Mouse (Mus musculus): ENCODE data around the gene Sh2d3c.

The Sh2d3c gene

DNA sequence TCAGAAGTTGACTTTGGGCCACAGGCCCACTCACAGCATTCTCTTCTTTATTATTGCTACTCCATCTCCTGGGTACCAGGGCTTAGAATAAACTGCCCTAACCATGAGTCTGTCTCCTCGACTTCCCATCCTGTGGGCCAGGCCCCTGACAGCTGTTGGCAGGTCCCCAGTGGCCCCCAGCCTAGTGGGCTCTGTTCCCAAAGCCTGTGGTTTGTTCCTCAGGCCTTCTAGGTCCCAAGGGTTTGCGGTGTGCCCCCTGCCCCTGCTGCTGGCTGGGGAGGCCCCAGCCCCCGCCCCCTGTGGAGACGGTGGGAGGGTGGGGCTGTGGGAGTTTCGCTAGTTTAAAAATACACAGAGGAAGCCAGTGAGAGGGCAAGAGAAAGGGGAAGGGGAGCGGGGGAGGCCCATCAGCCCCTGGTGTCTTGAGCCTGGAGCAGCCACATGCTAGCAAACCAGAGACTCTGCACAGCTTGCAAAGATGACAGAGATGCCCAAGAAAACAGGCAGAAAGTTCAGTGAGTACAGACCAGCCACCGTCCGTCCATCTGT is at the start of gene Sh2d3c:
Gene Sh2d3c, plus strand, starts transcription at position 375 of the 549 bp plus-strand sequence.
- DNase-seq (ENCODE audit: low spot score), result no peak

DNA sequence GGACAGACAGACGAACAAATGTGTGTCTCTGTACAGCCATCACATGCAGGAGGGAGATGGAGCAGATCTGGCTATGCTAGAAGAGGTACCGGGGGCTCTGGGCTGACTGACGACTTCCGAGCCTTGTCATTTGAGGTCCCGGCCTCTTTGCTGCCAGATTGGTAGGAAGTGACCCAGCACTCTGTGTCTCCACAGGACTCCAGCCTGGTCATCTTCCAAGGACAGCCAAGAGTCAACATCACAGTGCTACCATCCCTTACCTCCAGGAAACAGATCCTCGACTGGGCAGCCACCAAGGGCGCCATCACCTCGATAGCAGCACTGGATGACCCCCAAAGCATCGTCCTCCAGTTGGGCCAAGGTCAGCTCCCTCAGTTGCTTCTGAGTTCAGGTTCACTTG is 49.7 kb upstream of the Sh2d3c start:
- DNase-seq (ENCODE audit: low spot score), result no peak

DNA sequence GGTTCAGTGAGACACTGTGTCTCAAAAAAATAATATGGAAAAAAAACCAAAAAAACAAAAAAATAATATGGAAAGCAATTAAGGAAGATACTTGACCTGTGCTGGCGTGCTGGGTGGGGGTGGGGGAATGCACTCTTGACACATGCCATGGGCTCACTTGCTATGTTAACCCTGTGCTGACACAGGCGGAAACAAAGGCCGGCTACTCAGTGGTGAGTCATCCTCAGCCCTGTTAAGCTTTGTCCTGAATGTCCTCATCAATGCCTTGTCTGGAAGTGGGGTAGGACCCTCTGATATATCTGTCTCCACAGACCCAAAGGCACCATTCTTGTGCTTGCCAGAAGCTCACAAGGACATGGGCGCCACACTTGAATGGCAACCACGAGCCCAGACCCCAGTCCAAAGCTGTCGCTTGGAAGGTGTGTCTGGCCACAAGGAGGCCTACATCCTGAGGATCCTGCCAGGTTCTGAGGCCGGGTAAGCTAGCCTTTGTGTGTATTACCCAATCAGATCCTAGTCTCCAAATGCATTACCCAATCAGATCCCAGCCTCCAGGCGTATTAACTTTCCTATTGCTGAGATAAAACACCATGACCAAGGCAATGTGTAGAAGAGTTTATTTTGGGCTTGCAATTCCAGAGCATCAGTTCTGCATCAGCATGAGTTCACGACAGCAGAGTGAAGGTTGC is 48.8 kb upstream of the Sh2d3c start:
- DNase-seq (ENCODE audit: low spot score), result no peak

DNA sequence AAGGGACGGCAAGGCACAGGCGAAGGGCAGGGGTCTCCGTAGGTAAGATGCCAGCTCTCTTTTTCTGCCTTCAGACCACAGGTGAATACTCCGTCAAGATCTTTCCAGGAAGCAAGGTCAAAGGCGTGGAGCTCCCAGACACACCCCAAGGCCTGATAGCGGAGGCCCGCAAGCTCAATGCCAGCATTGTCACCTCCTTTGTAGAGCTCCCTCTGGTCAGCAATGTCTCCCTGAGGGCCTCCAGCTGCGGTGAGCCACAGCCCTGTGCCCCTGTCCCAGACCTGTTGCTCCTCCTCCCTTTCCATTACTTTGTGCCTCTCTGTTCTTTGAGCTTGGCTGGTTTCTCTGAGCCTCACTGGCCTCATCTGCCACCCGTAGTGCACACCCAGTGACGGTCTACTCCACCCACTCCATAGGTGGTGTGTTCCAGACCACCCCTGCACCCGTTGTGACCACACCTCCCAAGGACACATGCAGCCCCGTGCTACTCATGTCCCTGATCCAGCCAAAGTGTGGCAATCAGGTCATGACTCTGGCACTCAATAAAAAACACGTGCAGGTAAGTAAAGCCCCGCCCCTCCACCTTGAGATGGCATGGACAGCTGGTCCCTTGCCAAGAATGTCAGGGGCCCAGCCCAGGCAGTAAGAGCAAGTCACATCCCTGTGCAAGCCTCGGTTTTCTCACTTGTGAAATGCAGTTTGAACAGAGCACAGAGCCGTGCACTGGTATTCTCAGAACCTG is 47.5 kb upstream of the Sh2d3c start:
- no peak for DNase-seq (ENCODE audit: low spot score)

DNA sequence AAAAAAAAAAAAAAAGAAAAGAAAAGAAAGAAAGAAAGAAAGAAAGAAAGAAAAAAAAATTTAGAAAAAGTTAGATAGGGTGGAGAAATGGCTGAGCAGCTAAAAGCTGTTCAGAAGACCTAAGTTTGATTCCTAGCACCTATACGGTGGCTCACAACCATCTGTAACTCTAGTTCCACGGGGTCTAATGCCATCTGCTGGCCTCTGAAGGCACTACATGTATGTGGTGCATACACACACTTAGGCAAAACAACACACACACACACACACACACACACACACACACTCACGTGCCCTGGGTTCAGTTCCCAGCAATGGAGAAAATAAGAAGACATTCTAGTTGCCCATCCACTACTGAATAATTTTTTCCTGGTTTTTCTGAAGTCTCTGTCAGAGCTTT is 44.0 kb upstream of the Sh2d3c start:
- no peak for DNase-seq (ENCODE audit: low spot score)

DNA sequence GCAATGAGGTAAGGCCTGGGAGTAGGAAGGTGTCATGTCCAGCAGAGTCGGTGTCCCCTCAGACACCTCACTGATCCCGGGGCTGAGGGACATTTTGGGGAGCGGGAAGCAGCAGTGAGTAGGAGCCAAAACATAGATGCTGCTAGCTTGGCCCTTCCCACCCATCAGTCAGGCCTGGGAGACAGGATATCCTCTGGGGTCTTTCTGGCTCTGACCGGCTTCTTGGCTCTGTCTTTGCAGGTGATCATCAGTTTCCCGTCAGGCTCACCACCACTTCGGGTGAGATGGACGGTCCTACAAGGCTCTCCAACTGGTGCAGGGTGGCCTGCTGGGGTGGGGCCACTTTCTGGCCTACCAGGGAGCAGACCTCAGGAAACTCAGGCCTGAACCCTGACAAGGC is 43.2 kb upstream of the Sh2d3c start:
- DNase-seq (ENCODE audit: low spot score), result no peak

DNA sequence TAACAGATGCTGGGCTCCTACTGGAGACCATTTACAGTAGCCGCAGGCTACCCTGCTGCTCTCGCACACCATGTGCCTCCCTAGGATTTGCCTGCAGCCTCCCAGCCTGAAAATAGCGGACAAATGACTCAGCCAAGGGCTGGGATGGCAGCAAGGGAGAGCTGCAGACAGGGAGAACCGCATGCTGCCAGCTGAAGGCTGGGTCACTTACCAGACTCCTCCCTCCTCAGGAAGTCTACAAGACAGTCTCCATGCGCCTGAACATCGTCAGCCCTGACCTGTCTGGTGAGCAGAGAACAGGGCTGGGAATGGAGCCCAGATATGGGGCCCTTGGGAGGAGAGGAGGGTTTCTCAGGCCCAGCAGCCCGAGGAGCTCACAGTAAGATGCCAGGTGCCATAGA is 40.8 kb upstream of the Sh2d3c start:
- DNase-seq (ENCODE audit: low spot score), result no peak

DNA sequence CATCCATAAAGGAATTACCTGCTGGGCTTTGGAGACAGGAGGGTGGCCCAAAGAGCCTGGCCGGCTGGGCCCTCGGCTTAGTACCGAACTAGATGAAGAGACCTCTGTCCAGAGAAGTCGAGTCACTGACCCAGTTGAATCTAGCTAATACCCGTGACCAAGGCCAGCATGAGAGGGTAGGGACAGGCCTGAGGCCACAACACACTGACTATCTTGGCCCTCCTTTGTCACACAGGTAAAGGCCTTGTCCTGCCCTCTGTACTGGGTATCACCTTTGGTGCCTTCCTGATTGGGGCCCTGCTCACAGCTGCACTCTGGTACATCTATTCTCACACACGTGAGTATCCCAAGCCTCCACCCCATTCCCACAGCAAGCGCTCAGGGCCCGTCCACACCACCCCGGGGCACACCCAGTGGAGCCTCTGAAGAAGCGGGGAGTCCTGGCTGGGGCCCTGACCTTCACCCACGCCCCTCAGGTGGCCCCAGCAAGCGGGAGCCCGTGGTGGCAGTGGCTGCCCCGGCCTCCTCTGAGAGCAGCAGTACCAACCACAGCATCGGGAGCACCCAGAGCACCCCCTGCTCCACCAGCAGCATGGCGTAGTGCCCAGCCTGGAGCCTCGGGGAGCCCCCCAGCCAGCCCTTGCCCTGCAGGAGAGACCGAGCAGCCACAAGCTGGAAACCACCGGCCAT is 39.7 kb upstream of the Sh2d3c start:
- no peak for DNase-seq (ENCODE audit: low spot score)

DNA sequence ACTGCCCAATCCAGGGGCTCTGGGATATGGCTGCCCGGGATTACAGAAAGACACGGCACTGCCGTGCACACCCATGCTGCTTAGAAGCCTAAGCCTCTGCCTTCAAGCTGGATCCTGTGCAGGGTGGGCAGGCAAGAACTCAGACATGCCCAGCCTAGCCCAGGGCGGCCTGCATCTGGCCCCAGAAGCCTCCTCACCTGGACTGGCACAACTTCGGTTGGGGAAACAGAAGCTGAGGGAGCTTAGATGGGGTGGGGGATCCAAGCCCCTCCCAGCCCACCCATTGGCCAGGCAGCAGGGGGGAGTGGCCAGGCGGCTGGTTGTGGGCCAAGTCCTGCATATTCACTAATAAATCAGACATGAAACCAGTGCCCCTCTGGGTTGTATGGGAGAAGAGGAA is 39.1 kb upstream of the Sh2d3c start:
- DNase-seq (ENCODE audit: low spot score), result no peak

DNA sequence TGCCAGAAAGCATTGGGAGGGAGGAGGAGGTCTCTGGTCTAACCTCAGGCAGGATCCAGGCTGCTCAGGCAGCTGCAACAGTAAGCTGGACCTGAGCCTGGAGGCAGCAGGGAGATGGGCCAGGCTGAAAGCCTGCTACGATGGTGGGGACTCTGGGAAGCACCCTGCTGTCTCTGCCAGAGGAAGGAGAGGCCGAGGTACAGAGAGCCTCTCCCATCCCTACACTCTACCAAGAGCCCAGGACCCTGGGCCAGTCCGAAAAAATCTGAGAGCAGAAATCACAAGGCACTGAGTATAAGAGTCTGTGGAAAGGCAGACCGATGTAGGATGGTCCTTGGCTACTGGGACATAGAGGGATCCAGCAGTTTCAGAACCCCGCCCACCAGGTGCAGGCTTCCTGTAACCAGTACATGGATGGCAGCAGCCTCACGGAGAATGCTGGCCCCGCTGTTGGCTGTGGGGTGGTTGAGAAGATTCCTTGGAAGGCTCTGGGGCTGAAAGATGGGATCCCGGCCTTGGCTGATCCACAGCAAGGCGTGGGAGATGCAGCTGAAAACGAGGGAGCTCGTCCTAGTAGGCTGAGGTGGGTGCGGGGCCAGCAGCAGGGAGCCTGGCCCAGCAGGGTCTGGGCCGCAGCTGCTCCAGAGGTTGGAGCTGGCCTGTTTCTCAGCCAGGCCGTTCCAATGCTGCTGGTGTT is 38.0 kb upstream of the Sh2d3c start:
- no peak for DNase-seq (ENCODE audit: low spot score)

DNA sequence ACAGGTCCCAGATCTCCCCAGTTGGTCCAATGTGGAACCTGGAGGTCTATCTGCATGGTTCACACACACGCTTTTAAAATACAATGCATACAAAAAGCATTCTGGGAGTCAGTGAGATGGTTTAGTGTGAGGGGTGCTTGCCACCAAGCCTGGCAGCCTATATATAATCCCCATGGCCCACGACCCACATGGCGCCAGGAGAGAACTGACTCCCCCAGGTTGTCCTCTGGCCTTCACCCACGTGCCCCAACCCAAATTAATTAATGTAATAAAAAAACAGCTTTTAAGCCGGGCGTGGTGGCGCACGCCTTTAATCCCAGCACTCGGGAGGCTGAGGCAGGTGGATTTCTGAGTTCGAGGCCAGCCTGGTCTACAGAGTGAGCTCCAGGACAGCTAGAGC is 37.2 kb upstream of the Sh2d3c start:
- no peak for DNase-seq (ENCODE audit: low spot score)

DNA sequence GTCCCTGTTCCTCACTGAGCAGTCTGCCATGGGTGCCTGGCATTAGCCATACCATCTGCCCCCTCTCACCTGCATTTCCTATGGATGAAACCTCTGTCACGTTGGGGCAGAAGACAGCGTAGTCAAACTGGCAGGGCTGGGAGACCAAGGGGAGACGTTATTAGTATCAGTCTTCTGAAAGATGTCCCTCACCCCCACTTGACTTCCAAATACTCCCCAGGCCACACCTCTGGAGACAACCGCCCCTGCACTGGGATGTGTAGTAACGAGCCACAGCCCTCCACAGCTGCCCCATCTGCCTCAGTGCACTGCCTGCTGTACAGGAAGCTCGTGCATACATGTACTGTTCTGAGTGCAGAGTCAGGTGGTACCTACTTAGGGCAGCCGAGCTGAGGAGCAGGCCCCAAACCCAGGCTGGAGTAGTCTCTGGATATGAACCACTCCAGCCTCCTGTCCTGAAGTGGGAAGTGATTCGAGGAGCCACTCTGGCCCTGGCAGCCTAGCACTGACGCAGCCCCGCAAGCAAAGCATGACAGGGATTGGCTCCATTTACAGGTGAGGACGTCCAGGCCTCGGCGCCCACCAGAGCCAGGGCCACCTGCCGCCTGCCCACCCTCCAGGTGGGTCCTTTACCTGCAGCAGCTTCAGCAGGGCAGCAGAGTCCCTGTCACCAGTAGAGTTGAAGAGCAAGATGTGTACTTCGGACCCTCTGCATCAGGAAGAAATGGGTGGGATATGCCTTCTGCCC is 36.0 kb upstream of the Sh2d3c start:
- DNase-seq (ENCODE audit: low spot score), result no peak

DNA sequence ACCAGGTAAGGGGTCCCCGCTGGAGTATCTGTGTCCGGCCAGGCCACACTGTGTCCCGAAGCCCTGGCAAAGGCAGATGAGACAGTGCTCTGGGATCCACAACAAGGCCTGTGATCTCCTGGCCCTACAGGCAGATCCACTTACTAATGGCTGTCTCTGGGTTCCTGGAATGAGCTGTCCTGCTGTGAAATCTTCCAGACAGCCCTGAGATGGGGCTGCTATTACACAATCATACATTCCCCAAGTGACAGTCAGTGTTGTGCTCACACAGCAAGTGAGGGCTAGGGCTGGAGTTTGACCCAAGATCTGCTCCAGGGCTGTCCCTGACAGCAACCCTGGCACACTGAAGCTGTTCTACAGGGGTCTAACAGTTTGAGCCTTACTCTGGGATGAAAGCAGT is 35.0 kb upstream of the Sh2d3c start:
- no peak for DNase-seq (ENCODE audit: low spot score)

DNA sequence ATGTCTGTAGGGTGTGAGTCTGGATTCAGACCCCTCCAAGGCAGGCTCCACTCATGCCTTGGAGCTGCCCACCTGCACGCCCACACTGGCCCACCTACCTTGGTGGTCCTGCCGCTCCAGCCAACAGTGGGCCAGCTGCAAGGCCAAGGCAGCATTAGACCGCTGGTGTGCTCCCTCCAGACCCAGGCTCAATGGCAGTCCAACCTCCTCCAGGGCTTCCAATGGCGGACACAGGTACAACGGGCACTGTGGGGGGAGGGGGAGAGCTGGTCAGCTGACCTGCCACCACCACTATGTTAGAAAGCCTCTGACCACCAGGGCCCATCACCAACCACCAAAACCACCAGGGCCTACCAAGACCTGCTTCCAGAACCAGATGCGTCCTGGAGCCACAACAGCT is 34.2 kb upstream of the Sh2d3c start:
- DNase-seq (ENCODE audit: low spot score), result no peak

DNA sequence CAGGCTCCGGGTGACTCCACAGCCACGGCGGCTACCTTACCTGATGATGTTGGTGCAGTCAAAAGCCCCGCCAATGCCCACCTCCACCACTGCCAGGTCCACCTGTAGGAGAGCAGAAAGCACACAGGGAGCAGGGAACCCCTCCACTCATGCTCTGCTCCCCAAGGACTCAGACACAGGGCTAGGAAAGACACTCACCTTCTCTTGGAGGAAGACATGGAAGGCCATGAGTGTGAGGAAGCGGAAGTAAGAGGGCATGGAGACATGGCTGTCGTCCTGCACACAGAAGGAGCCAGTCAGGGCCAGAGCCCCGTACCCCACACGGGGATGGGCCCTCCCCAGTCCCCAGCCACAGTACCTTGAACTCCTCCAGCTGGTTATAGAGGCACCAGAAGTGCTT is 33.3 kb upstream of the Sh2d3c start:
- DNase-seq (ENCODE audit: low spot score), result no peak

DNA sequence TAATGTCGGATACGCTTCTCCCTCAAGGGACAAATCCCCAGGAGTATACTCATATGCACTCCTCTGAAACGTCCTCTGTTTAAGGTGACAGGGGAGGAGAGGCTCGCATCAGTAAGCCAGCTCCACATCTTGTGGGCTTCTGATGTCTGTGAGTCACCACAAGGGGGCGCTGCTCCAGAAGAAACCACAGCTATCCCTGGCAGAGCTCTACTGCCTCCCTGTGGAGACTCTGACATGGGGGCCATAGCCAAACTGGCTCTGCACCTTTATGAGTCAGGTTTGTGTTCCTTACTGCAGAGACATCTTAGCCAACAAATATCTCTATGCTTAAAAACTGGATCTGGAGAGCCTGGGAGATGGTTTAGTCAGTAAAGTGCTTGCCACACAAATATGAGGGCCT is 31.4 kb upstream of the Sh2d3c start:
- peak; percentile 83 for DNase-seq (ENCODE audit: low spot score)

DNA sequence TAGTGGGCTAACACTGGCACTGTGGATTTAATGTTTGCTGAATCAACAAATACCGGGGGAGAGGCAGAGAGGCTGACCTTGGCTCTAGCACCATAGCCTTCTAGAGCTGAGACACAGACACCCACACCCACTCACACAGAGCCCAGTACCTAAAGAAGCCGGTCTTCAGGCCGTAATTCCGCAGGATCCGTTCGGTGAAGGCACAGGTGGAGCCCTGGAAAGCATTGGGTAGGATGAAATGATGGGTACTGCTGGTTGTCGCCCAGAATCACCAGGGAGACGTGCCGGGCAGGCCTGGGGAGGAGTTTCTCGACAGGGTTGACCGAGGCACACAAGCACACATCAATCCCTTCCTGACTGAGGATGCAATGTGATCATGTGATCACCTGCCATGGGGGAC is 29.8 kb upstream of the Sh2d3c start:
- DNase-seq (ENCODE audit: low spot score), result no peak

DNA sequence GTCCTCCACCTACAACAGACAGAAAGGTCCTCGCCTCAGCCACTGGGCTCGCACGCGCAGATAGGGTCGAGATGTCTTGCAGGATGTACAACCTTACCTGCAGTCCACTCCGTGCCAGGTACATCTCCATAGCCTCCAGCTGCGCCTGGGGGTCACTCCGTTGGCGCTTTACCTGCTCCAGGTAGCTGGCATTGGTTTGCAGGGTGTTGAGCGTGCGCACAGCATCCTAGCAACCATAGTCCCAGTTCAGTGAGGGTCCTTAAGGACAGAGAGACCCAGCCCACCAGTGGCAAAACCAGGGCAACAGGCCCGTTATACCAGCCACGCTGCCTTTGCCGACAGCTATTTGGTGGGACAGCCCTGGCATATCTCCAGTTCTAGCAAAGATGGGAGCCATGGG is 28.4 kb upstream of the Sh2d3c start:
- no peak for DNase-seq (ENCODE audit: low spot score)

DNA sequence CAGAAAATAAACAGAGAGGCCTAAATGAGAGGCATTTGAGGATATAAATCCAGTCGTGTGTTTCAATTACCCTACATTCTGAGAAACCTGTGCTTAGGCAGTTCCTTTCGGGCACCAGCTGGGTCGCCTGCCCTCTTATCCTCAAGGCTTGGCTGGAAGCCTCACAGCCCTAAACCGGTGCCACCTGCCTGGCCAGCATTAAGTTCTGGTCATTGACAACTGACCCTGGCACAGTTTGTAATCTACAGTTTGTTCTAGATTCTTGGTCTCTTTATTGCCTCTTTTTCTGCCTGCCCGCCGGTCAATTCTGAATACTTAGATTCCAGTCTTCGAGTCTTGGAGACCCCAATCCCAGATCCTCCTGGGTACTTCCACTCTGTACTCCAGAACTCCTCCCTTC is 27.6 kb upstream of the Sh2d3c start:
- no peak for DNase-seq (ENCODE audit: low spot score)

DNA sequence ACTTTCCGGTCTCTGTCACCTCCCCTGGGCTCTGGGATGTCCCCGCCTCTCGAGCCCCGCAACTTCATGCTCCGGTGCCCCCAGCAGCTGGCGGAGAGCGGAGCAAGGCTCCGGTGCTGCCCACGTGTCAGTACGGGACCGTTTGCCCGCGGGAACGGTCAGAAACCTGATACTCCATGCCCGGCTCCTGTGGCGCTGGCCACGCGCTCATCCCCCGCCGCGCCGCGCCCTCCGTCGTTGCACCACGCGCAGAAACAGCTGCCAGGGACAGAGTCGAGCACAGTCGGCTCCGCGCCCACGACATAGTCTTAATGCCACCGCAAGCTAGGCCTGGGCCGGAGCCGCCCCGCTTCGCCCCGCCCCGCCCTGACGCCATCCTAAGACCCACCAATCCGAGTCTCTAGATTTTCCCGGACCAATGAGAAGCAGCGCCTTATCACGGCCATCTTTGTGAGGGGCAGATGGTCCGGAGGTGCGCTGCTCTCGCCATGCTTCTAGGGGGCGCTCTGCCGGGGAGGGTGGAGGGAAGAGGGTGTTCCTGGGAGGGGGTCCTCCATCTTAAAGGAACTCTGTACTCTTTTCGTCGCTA is 26.9 kb upstream of the Sh2d3c start:
- peak; percentile 95 for DNase-seq (ENCODE audit: low spot score)

DNA sequence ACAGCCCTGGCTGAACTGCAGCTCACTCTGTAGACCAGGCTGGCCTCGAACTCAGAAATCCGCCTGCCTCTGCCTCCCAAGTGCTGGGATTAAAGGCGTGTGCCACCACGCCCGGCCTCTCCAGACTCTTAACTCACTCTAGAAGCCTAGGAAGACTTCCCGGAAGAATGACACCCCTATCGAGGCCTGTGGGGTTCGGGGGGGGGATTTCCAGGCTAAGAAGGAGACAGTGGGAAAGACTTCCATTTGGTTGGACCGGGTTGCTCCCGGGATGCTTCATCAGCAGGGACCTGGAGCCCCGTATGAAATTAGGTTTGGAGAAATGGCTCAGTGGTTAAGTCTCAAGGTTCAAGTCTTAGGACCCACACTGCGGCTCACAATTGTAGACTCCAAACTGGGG is 26.2 kb upstream of the Sh2d3c start:
- DNase-seq (ENCODE audit: low spot score), result no peak

Measured in ovary, postnatal 36 days (tissue).